Mouse (Mus musculus): ENCODE data around the gene Rcc2. TPM values are rescaled to one million over a fixed set of nuclear protein-coding genes. Genes with fewer than 3 reads are reported as not detected.

Gene Rcc2
- total RNA-seq, 2 experiments from 2014 or later: 8.4 to 9.8 TPM

DNA sequence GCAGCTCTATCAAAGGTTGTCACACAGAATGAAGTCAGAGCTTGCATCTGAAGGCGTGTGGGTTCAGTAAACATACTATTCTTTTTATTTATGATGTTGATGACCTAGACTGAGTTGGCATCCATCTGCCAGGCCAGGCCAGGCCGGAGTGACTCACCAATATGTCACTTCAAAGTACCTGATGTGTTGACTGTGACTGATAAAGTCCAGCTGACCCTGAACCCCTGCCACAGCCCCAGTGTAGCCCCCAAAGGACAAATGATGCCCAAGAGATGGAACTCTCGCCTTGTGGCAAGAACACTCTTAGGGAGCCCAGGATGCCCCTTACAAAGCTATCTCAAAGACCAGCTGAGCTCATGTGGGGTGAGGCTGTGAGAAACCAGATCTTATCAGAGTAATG is 55.5 kb downstream of the Rcc2 start:
- no peak for DNase-seq

DNA sequence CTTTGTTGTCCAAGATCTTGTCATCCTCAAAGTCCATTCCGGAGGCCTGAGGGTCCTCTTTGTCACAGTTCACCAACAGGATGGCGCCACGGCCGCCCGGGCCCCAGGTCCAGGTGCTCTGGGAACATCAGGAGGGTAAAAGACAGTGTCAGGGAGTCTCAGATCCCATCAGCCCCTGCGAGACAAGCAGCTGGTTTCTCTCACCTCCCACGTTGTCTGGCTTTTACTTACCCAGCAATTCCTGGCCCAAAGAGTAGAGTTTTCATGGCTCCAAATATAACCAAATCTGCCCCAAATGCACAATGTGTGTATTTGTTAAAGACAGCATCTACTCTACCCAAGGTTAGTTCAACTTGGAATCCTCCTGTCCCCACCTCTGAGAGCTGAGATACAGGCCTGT is 61.3 kb downstream of the Rcc2 start:
- DNase-seq: no peak

DNA sequence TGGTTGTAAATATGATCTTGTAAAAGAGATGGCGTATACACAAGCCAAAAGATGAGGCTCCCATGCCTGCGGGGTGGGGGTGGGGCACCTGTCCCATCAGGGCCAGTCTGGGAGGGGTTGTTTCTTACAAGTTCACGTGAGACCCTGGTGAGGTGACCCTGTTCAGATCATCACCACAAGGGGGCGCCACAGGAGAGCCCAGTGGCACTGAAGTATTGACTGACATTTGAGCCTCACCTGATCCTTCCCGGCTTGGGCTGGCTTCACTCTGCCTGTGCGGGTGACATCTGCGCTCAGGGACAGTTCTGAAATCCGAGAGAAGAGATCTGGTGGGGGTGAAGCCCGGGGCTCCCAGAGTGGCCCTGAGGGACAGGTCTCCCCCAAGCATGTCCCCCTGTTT is 62.8 kb downstream of the Rcc2 start:
- peak; percentile 52 for DNase-seq

DNA sequence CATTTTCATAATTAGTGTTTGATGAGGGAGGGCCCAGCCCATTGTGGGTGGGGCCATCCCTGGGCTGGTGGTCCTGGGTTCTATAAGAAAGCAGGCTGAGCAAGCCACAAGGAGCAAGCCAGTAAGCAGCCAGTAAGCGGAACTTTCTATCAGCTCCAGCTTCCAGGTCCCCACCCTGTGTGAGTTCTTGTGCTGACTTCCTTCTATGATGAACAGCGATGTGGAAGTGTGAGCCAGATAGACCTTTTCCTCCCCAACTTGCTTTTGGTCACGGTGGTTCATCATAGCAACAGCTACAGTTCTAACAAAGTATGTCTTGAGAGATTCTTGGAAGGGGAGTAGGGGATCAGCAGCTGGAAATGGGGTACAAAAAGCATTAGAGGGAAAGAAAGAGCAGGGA is 65.6 kb downstream of the Rcc2 start:
- DNase-seq: no peak

DNA sequence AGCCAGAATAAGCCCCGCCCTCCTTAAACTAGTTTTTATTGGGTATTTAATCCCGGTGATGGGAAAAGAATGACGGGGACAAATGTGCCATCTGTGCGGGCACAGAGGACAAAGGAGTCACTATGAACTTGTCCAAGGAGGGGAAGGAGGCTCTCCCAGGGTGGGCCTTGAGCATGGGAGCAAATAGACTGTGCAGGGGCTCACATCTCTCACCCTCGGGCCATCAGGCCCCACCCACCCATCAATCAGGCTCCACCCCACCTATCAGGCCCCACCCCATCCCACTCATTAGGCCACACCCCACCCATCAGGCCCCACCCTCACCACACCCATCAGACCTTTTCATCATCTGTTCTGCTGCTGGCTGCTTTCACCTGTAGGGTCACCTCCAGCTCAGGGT is 68.6 kb downstream of the Rcc2 start:
- DNase-seq: no peak

DNA sequence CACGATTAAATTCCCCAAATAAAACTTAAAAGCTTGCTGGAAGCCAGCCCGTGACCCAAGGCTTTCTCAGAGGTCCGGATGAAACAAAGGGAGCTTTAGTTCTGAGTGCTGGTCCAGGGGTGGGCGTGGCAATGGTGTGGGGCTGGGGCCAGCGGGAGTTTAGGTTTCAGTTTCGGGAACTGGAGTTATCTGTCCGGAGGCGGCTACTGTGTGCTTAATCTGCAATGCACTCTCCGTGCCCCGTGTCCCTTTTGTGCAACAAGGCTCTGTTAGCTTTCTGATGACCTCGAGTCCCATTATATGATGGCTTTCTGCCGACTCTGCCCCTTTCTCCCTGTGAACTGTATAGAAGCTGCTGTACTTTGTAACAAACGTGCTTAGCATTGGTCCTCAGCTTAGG is 70.1 kb downstream of the Rcc2 start:
- DNase-seq: peak; percentile 48

DNA sequence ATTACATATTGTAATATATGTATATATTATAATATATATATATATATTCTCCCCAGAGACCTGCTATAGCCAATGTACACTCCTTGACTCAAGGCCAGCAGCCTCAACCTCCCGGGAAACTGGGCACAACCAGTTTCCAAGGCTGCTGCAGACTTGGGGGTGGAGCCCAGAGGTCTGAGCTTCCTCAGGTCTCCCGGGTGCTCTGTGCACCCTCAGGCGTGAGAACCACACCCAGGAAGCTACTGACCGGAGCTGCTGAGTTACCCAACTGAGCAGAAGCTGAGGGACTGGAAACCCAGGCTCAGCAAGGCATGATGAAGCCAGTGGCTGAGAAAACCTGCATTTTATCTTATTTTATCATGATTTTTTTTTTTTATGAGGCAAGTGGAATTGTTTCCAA is 70.8 kb downstream of the Rcc2 start:
- DNase-seq: no peak

Small RNA genes lying within 50 kb of the gene (microRNA-seq; reads per million reads assigned to microRNA genes)
- 0 reads per million in 2 experiments for gene Gm23045 (ENCODE audit: borderline replicate concordance in 2 of 2)
- 0 reads per million in 2 experiments for gene Gm25951 (ENCODE audit: borderline replicate concordance in 2 of 2)

Other genes starting within 250 kb of the Rcc2 start
- gene Arhgef10l, start 34.5 kb upstream of the Rcc2 start, total RNA-seq (2021): 10 to 100 TPM; 36.2 to 51.3 TPM
- gene Padi6, start 42.1 kb downstream of the Rcc2 start, total RNA-seq (2021): not detected
- gene Padi4, start 73.7 kb downstream of the Rcc2 start, total RNA-seq (2021): under 1 TPM; 0.10 to 0.11 TPM
- gene Padi3, start 110.1 kb downstream of the Rcc2 start, total RNA-seq (2021): 1 to 10 TPM; 1.8 to 3.1 TPM
- under 1 TPM; 0.08 to 0.11 TPM for gene Padi1, start 145.2 kb downstream of the Rcc2 start, total RNA-seq (2021)
- gene Padi2, start 205.8 kb downstream of the Rcc2 start, total RNA-seq (2021): 100 to 1,000 TPM; 148 to 165 TPM